10 mouse cellular contexts compared by ENCODE assay signal in genomic region chr13:56226175-56226954, GRCm38 (mm10). TPM values are rescaled to one million over a fixed set of nuclear protein-coding genes. Genes with fewer than 3 reads are reported as not detected.
A peak's percentile ranks its signal among the peaks of the same experiment; 100 is the strongest.
DNase-seq lines count a peak whose midpoint lies in the region; ATAC-seq and TF ChIP-seq lines count a peak whose summit lies in the region.
"Had no signal": no experiment of that assay in that cellular context is flagged by ENCODE, and none has a peak within 500 bp of the region (broad histone marks: within the 10 kb centered on the region; RNA-seq: fewer than 3 reads in every experiment).

No protein-coding gene starts in this region.

- DNase-seq in lung, postnatal 14 days = no peak
- peak; percentile 10 to 14 for DNase-seq in cerebellum, postnatal 36 days
- peak; percentile 58 to 77 for DNase-seq in layer of hippocampus, adult 2 months (ENCODE audit: low spot score in 2 of 2)
- peak; percentile 37 to 56 for DNase-seq in right cerebral cortex, adult 2 months (ENCODE audit: low spot score in 2 of 2)
- DNase-seq in heart, embryonic 10.5 days (ENCODE audit: low spot score) = no peak
- DNase-seq: kidney, adult 2 months; lung, adult 18-20 months had no signal

- no peak overlapping the region for H3K4me3 ChIP-seq in lung, embryonic 15.5 days
- H3K4me3 ChIP-seq in layer of hippocampus, adult 2 months = no peak overlapping the region
- H3K4me3 ChIP-seq in intestine, embryonic 15.5 days (replicated peaks) = no peak overlapping the region
- H3K4me3 ChIP-seq in heart, embryonic 10.5 days = no peak overlapping the region
- H3K4me3 ChIP-seq in kidney, embryonic 14.5 days (ENCODE audit: low read length) = no peak overlapping the region

- H3K9ac ChIP-seq in lung, embryonic 15.5 days = no peak overlapping the region
- no peak overlapping the region for H3K9ac ChIP-seq in intestine, embryonic 15.5 days
- no peak overlapping the region for H3K9ac ChIP-seq in kidney, embryonic 14.5 days (ENCODE audit: low read depth, low read length)

- no peak overlapping the region for H3K4me2 ChIP-seq in lung, embryonic 15.5 days
- no peak overlapping the region for H3K4me2 ChIP-seq in intestine, embryonic 15.5 days (replicated peaks)
- no peak overlapping the region for H3K4me2 ChIP-seq in kidney, embryonic 14.5 days (replicated peaks; ENCODE audit: low read depth, low read length)

- WGBS in lung, embryonic 15.5 days = 19% methylated on average over 10 of the region's 10 CpGs
- WGBS in intestine, embryonic 15.5 days = 23% methylated on average over 10 of the region's 10 CpGs
- 35% methylated on average over 10 of the region's 10 CpGs for WGBS in heart, embryonic 10.5 days
- whole genome bisulfite sequencing in kidney, embryonic 14.5 days = 31% methylated on average over 10 of the region's 10 CpGs

- ATAC-seq in lung, embryonic 15.5 days (ENCODE audit: borderline replicate concordance, extremely low read depth, low FRiP score, low TSS enrichment) = no peak
- ATAC-seq in intestine, embryonic 15.5 days = no peak
- no peak for ATAC-seq in kidney, embryonic 14.5 days (ENCODE audit: low FRiP score, low TSS enrichment)

- H3K4me1 ChIP-seq in lung, embryonic 15.5 days = peaks cover 18% of the 10 kb centered on the region
- H3K4me1 ChIP-seq in intestine, embryonic 15.5 days (replicated peaks) = peaks cover 12% of the 10 kb centered on the region
- H3K4me1 ChIP-seq in heart, embryonic 10.5 days = peaks cover 17% of the 10 kb centered on the region
- peaks cover 14% of the 10 kb centered on the region for H3K4me1 ChIP-seq in kidney, embryonic 14.5 days (ENCODE audit: control insufficient read depth, insufficient read depth, low read length)

- no peaks in the 10 kb centered on the region for H3K36me3 ChIP-seq in lung, embryonic 15.5 days
- H3K36me3 ChIP-seq in intestine, embryonic 15.5 days = no peaks in the 10 kb centered on the region
- no peaks in the 10 kb centered on the region for H3K36me3 ChIP-seq in heart, embryonic 10.5 days
- no peaks in the 10 kb centered on the region for H3K36me3 ChIP-seq in kidney, embryonic 14.5 days (ENCODE audit: control insufficient read depth, insufficient read depth, low read length)

- 0 out of 2 replicates have a peak, but pooled peaks have one; percentile 23 for TF ChIP-seq CTCF in layer of hippocampus, adult 2 months (conservative IDR thresholded peaks at IDR 0.05)

- H3K27ac ChIP-seq in lung, embryonic 15.5 days = 0 out of 2 replicates have a peak overlapping the region, but pooled peaks have one; percentile 8
- H3K27ac ChIP-seq in layer of hippocampus, adult 2 months = peak overlapping the region; percentile 79
- H3K27ac ChIP-seq in intestine, embryonic 15.5 days = no peak overlapping the region
- no peak overlapping the region for H3K27ac ChIP-seq in heart, embryonic 10.5 days
- no peak overlapping the region for H3K27ac ChIP-seq in kidney, embryonic 14.5 days (ENCODE audit: low read depth, low read length)

- H3K27me3 ChIP-seq in lung, embryonic 15.5 days = peaks cover 66% of the 10 kb centered on the region
- peaks cover 76% of the 10 kb centered on the region for H3K27me3 ChIP-seq in intestine, embryonic 15.5 days (replicated peaks)
- H3K27me3 ChIP-seq in heart, embryonic 10.5 days (ENCODE audit: insufficient read depth, poor library complexity, severe bottlenecking) = peaks cover 100% of the 10 kb centered on the region
- H3K27me3 ChIP-seq in kidney, embryonic 14.5 days (ENCODE audit: control insufficient read depth, insufficient read depth, low read length) = peaks cover 29% of the 10 kb centered on the region

- no peaks in the 10 kb centered on the region for H3K9me3 ChIP-seq in lung, embryonic 15.5 days
- H3K9me3 ChIP-seq in intestine, embryonic 15.5 days = no peaks in the 10 kb centered on the region
- no peaks in the 10 kb centered on the region for H3K9me3 ChIP-seq in heart, embryonic 10.5 days
- H3K9me3 ChIP-seq in kidney, embryonic 14.5 days (ENCODE audit: control insufficient read depth, low read length) = no peaks in the 10 kb centered on the region

RNA-seq across cellular contexts. Expression of gene Neurog1, which starts 25.6 kb away (rescaled TPM):
- not detected in 2 replicates for polyA plus RNA-seq in lung, embryonic 15.5 days (2015; fragmentation: Nextera tagmentation; extraction: Ambion mirVana)
- total RNA-seq in layer of hippocampus, adult 2 months (2021) = under 1 TPM in 1 of 2 experiments, not detected in 1; 0.20 TPM
- polyA plus RNA-seq in intestine, embryonic 15.5 days (2015; fragmentation: Nextera tagmentation; extraction: Ambion mirVana) = not detected in 2 replicates
- polyA plus RNA-seq in heart, embryonic 10.5 days (2016; fragmentation: Nextera tagmentation; extraction: Ambion mirVana) = 0.09 and 0.20 TPM in 2 replicates
- polyA plus RNA-seq in kidney, embryonic 14.5 days (2014; fragmentation: Nextera tagmentation; extraction: Ambion mirVana) = not detected in 2 replicates
- polyA plus RNA-seq: kidney, adult 2 months had no signal

RNA-seq across cellular contexts. Expression of gene Tifab, which starts 47.7 kb away (rescaled TPM):
- polyA plus RNA-seq in lung, embryonic 15.5 days (2015; fragmentation: Nextera tagmentation; extraction: Ambion mirVana) = 3.1 and 3.9 TPM in 2 replicates
- total RNA-seq in layer of hippocampus, adult 2 months (2021) = 1 to 10 TPM; 1.7 to 1.8 TPM
- polyA plus RNA-seq in intestine, embryonic 15.5 days (2015; fragmentation: Nextera tagmentation; extraction: Ambion mirVana) = 4.1 and 4.5 TPM in 2 replicates
- polyA plus RNA-seq in heart, embryonic 10.5 days (2016; fragmentation: Nextera tagmentation; extraction: Ambion mirVana) = 0.31 and 1.0 TPM in 2 replicates
- polyA plus RNA-seq in kidney, embryonic 14.5 days (2014; fragmentation: Nextera tagmentation; extraction: Ambion mirVana) = 0.66 and 1.0 TPM in 2 replicates

Comparison
In these comparisons a context has a peak if more than half of its experiments do, and no peak if none do; other contexts are left out.
1. H3K27ac ChIP-seq: peak in lung, embryonic 15.5 days (single experiment) and layer of hippocampus, adult 2 months (single experiment); none in intestine, embryonic 15.5 days (single experiment), heart, embryonic 10.5 days (single experiment) and kidney, embryonic 14.5 days (single experiment).
2. DNase-seq: peak in cerebellum, postnatal 36 days (2 of 2), layer of hippocampus, adult 2 months (2 of 2) and right cerebral cortex, adult 2 months (2 of 2); none in lung, postnatal 14 days (single experiment) and heart, embryonic 10.5 days (single experiment).